Mouse (Mus musculus) natural killer cell, adult 2 months (primary cell): ENCODE measurements around the gene Mrto4.
A peak's percentile ranks its signal among the peaks of the same experiment; 100 is the strongest.
"Not testable (repeated sequence)": the region's sequence is repeated elsewhere in the genome, so short reads cannot be mapped to it uniquely, and the experiment has no call there.

ENCODE experiments used
- DNase-seq, 2 experiments: peaks; one replicate each; pipeline ENCODE4 v3.0.0; 2022; ENCODE audit warnings: low spot score in 2 of 2

Mrto4 gene

GRCm38 (mm10) chr4:139351931-139352711 is at the start of gene Mrto4, which contains the start of the genes Emc1 and Ubr4:
Gene Mrto4 (minus strand): TSS chr4:139352576.
Gene Emc1 (plus strand): TSS chr4:139352587.
Gene Ubr4 (plus strand): TSS chr4:139352609.
- peak; percentile 74 to 81 for DNase-seq

- no peak for DNase-seq
Measured at GRCm38 (mm10) chr4:139400487-139400886, 48.1 kb upstream of the Mrto4 start.

- DNase-seq: no peak
Measured at GRCm38 (mm10) chr4:139395431-139395830, 43.1 kb upstream of the Mrto4 start.

GRCm38 (mm10) chr4:139389557-139389956 is 37.2 kb upstream of the Mrto4 start:
- DNase-seq: no peak

- no peak for DNase-seq
Measured at GRCm38 (mm10) chr4:139386869-139387319, 34.5 kb upstream of the Mrto4 start.

GRCm38 (mm10) chr4:139385841-139386240 is 33.5 kb upstream of the Mrto4 start:
- DNase-seq: not testable (repeated sequence)

- no peak for DNase-seq
Measured at GRCm38 (mm10) chr4:139382231-139382630, 29.9 kb upstream of the Mrto4 start.

GRCm38 (mm10) chr4:139381452-139381845 is 29.1 kb upstream of the Mrto4 start:
- no peak for DNase-seq

- DNase-seq: no peak
Measured at GRCm38 (mm10) chr4:139380775-139381451, 28.5 kb upstream of the Mrto4 start.

GRCm38 (mm10) chr4:139380207-139380748 is 27.9 kb upstream of the Mrto4 start:
- DNase-seq: peak; percentile 100

- no peak for DNase-seq
Measured at GRCm38 (mm10) chr4:139379719-139380118, 27.3 kb upstream of the Mrto4 start.

GRCm38 (mm10) chr4:139373531-139373930 is 21.2 kb upstream of the Mrto4 start:
- no peak for DNase-seq

GRCm38 (mm10) chr4:139373130-139373529 is 20.8 kb upstream of the Mrto4 start:
- no peak for DNase-seq

- DNase-seq: no peak
Measured at GRCm38 (mm10) chr4:139368038-139368437, 15.7 kb upstream of the Mrto4 start.

GRCm38 (mm10) chr4:139367336-139367735 is 15.0 kb upstream of the Mrto4 start:
- no peak for DNase-seq

- no peak for DNase-seq
Measured at GRCm38 (mm10) chr4:139360761-139361548, 8.6 kb upstream of the Mrto4 start.

- DNase-seq: no peak
Measured at GRCm38 (mm10) chr4:139357211-139357610, 4.8 kb upstream of the Mrto4 start.

- no peak for DNase-seq
Measured at GRCm38 (mm10) chr4:139352832-139353231, 456 bp upstream of the Mrto4 start.

- DNase-seq: no peak
Measured at GRCm38 (mm10) chr4:139345416-139346019, 6.9 kb downstream of the Mrto4 start.

GRCm38 (mm10) chr4:139343718-139344117 is 8.7 kb downstream of the Mrto4 start:
- DNase-seq: no peak

- DNase-seq: no peak
Measured at GRCm38 (mm10) chr4:139341556-139342233, 10.7 kb downstream of the Mrto4 start.
